ENCODE assay signal across 9 mouse cellular contexts in genomic region chr1:164999515-164999914, GRCm38 (mm10).
A peak's percentile ranks its signal among the peaks of the same experiment; 100 is the strongest.
DNase-seq lines count a peak whose midpoint lies in the region; ATAC-seq and TF ChIP-seq lines count a peak whose summit lies in the region.
"Had no signal": no experiment of that assay in that cellular context is flagged by ENCODE, and none has a peak within 500 bp of the region (broad histone marks: within the 10 kb centered on the region; RNA-seq: fewer than 3 reads in every experiment).

No protein-coding gene starts in this region.

- 0 out of 2 replicates have a peak overlapping the region, but pooled peaks have one; percentile 59 for H3K27ac ChIP-seq in gastrocnemius, adult 2 months

- intact Hi-C loops in gastrocnemius, adult 2 months (cut with DNase I): no loop called here

- no peak for ATAC-seq in erythroblast, adult 5-6 weeks (replicated peaks; ENCODE audit: low FRiP score, poor library complexity, severe bottlenecking)

- DNase-seq in gastrocnemius, adult 2 months: peak; percentile 25
- no peak for DNase-seq in gastrocnemius, postnatal 25 days
- DNase-seq in right cerebral cortex, postnatal 4 days: peak; percentile 22
- DNase-seq in right cerebral cortex, postnatal 25 days: no peak
- DNase-seq in kidney, postnatal 4 days: peak; percentile 54 to 61
- DNase-seq in testis, postnatal 10 days (ENCODE audit: low spot score): peak; percentile 62
- DNase-seq in frontal cortex, postnatal 10 days (ENCODE audit: low spot score in 2 of 2): no peak

- TF ChIP-seq CTCF in gastrocnemius, adult 2 months (IDR thresholded peaks at IDR 0.05): peak; percentile 30

- no peak overlapping the region for H3K4me3 ChIP-seq in gastrocnemius, adult 2 months
- H3K4me3 ChIP-seq: erythroblast, embryonic 14.5 days had no signal

Comparison
In these comparisons a context has a peak if more than half of its experiments do, and no peak if none do; other contexts are left out.
1. DNase-seq: peak in gastrocnemius, adult 2 months (single experiment), right cerebral cortex, postnatal 4 days (single experiment), kidney, postnatal 4 days (2 of 2) and testis, postnatal 10 days (single experiment); none in gastrocnemius, postnatal 25 days (single experiment), right cerebral cortex, postnatal 25 days (single experiment) and frontal cortex, postnatal 10 days (0 of 2).